ENCODE assay signal across 8 mouse cellular contexts in the genomic region with DNA sequence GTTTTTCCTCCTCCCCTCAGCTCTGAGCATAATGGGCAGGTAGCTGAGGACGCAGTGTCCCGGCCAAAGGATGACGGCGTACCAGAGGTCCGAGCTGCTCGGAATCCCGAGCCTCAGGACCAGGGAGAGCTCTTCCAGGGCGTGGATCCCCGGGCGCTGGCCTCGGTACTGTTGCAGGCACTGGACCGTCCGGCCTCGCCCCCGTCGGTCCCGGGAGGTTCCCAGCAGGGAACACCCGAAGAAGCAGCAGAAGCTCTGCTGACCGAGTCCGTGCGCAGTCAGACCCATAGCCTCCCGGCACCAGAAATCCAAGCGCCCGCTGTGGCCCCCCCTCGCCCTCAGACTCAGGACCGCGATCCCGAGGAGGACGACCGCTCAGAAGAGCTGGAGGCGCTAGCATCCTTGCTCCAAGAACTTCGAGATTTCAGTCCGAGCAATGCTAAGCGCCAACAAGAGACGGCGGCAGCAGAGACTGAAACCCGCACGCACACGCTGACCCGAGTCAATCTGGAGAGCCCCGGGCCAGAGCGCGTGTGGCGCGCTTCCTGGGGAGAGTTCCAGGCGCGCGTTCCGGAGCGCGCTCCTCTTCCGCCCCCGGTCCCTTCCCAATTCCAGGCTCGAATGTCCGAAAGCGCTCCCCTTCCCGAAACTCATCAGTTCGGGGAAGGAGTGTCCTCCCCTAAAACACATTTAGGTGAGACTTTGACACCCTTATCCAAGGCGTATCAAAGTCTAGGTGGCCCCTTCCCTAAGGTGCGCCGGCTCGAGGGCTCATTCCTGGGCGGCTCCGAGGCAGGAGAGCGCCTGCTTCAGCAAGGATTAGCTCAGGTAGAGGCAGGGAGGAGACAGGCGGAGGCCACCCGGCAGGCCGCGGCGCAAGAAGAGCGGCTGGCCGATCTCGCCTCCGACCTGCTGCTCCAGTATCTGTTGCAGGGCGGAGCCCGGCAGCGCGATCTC. TPM values are rescaled to one million over a fixed set of nuclear protein-coding genes. Genes with fewer than 3 reads are reported as not detected.
A peak's percentile ranks its signal among the peaks of the same experiment; 100 is the strongest.
DNase-seq lines count a peak whose midpoint lies in the region; ATAC-seq lines count a peak whose summit lies in the region.

No protein-coding gene starts in this region.

- H3K9me3 ChIP-seq in megakaryocyte, embryonic 14.5 days: no peaks in the 10 kb centered on the region
- H3K9me3 ChIP-seq in embryonic facial prominence, embryonic 10.5 days: no peaks in the 10 kb centered on the region
- no peaks in the 10 kb centered on the region for H3K9me3 ChIP-seq in hindbrain, embryonic 14.5 days (ENCODE audit: control insufficient read depth, low read length)
- no peaks in the 10 kb centered on the region for H3K9me3 ChIP-seq in liver, embryonic 15.5 days (replicated peaks)
- no peaks in the 10 kb centered on the region for H3K9me3 ChIP-seq in stomach, embryonic 15.5 days

- H3K27me3 ChIP-seq in megakaryocyte, embryonic 14.5 days (replicated peaks): peaks cover 57% of the 10 kb centered on the region
- peaks cover 83% of the 10 kb centered on the region for H3K27me3 ChIP-seq in embryonic facial prominence, embryonic 10.5 days (replicated peaks; ENCODE audit: low read depth, poor library complexity, severe bottlenecking)
- peaks cover 50% of the 10 kb centered on the region for H3K27me3 ChIP-seq in hindbrain, embryonic 14.5 days (ENCODE audit: control insufficient read depth, insufficient read depth, low read length)
- H3K27me3 ChIP-seq in liver, embryonic 15.5 days: peaks cover 81% of the 10 kb centered on the region
- peaks cover 59% of the 10 kb centered on the region for H3K27me3 ChIP-seq in stomach, embryonic 15.5 days (replicated peaks)

- peaks cover 25% of the 10 kb centered on the region for H3K36me3 ChIP-seq in megakaryocyte, embryonic 14.5 days (replicated peaks; ENCODE audit: low read length)
- H3K36me3 ChIP-seq in embryonic facial prominence, embryonic 10.5 days (replicated peaks): peaks cover 16% of the 10 kb centered on the region
- peaks cover 13% of the 10 kb centered on the region for H3K36me3 ChIP-seq in hindbrain, embryonic 14.5 days (replicated peaks; ENCODE audit: control insufficient read depth, insufficient read depth)
- H3K36me3 ChIP-seq in liver, embryonic 15.5 days (replicated peaks): peaks cover 7% of the 10 kb centered on the region
- H3K36me3 ChIP-seq in stomach, embryonic 15.5 days: no peaks in the 10 kb centered on the region

- ATAC-seq in megakaryocyte, adult 5-6 weeks (ENCODE audit: poor library complexity, severe bottlenecking): no peak
- no peak for ATAC-seq in hindbrain, embryonic 14.5 days (ENCODE audit: low FRiP score)
- ATAC-seq in liver, embryonic 15.5 days (ENCODE audit: insufficient read depth): no peak
- no peak for ATAC-seq in stomach, embryonic 15.5 days (ENCODE audit: insufficient read depth, low FRiP score, low read depth)

- no peak overlapping the region for H3K27ac ChIP-seq in embryonic facial prominence, embryonic 10.5 days (replicated peaks)
- H3K27ac ChIP-seq in hindbrain, embryonic 14.5 days: no peak overlapping the region
- H3K27ac ChIP-seq in liver, embryonic 15.5 days (replicated peaks): no peak overlapping the region
- H3K27ac ChIP-seq in stomach, embryonic 15.5 days: no peak overlapping the region

- H3K4me2 ChIP-seq in hindbrain, embryonic 14.5 days (replicated peaks): peak overlapping the region; percentile 100
- H3K4me2 ChIP-seq in liver, embryonic 15.5 days: peak overlapping the region; percentile 84
- peak overlapping the region; percentile 100 for H3K4me2 ChIP-seq in stomach, embryonic 15.5 days

- under 1% methylated on average over 78 of the region's 78 CpGs for WGBS in embryonic facial prominence, embryonic 10.5 days
- under 1% methylated on average over 78 of the region's 78 CpGs for WGBS in hindbrain, embryonic 14.5 days
- 2% methylated on average over 78 of the region's 78 CpGs for WGBS in liver, embryonic 15.5 days (ENCODE audit: insufficient replicate concordance)
- WGBS in stomach, embryonic 15.5 days: under 1% methylated on average over 78 of the region's 78 CpGs

- H3K4me1 ChIP-seq in megakaryocyte, embryonic 14.5 days: peaks cover 57% of the 10 kb centered on the region
- peaks cover 48% of the 10 kb centered on the region for H3K4me1 ChIP-seq in embryonic facial prominence, embryonic 10.5 days
- H3K4me1 ChIP-seq in hindbrain, embryonic 14.5 days (replicated peaks; ENCODE audit: control insufficient read depth, insufficient read depth, low read length): peaks cover 17% of the 10 kb centered on the region
- peaks cover 45% of the 10 kb centered on the region for H3K4me1 ChIP-seq in liver, embryonic 15.5 days (replicated peaks)
- H3K4me1 ChIP-seq in stomach, embryonic 15.5 days: peaks cover 40% of the 10 kb centered on the region

- DNase-seq in adrenal gland, adult (ENCODE audit: inconsistent age in 2 of 2, low spot score in 1 of 2): peak; percentile 68 to 80
- DNase-seq in embryonic facial prominence, embryonic 10.5 days (ENCODE audit: low spot score): peak; percentile 62
- DNase-seq in hindbrain, embryonic 14.5 days (ENCODE audit: low spot score): no peak
- DNase-seq in layer of hippocampus, adult 11-12 months (ENCODE audit: low spot score): no peak

- H3K4me3 ChIP-seq in megakaryocyte, embryonic 14.5 days (replicated peaks): peak overlapping the region; percentile 92
- H3K4me3 ChIP-seq in embryonic facial prominence, embryonic 10.5 days: peak overlapping the region; percentile 59
- H3K4me3 ChIP-seq in hindbrain, embryonic 14.5 days (replicated peaks; ENCODE audit: low read length): peak overlapping the region; percentile 60
- H3K4me3 ChIP-seq in liver, embryonic 15.5 days (replicated peaks): peak overlapping the region; percentile 60
- H3K4me3 ChIP-seq in stomach, embryonic 15.5 days (replicated peaks): peak overlapping the region; percentile 47

- H3K9ac ChIP-seq in hindbrain, embryonic 14.5 days: peak overlapping the region; percentile 65
- no peak overlapping the region for H3K9ac ChIP-seq in liver, embryonic 15.5 days
- no peak overlapping the region for H3K9ac ChIP-seq in stomach, embryonic 15.5 days

RNA-seq across cellular contexts. Expression of a gene that starts 5.2 kb away (rescaled TPM):
- 0.38 TPM in 1 of 2 replicates, not detected in the other for polyA plus RNA-seq in megakaryocyte, embryonic 14.5 days (2012; ENCODE audit: insufficient read depth, low replicate concordance)
- not detected in 2 replicates for total RNA-seq in megakaryocyte, adult 5-6 weeks (2015)
- total RNA-seq in megakaryocyte, adult 5-6 weeks (2017): not detected in 2 replicates
- 0.39 and 0.40 TPM in 2 replicates for polyA plus RNA-seq in embryonic facial prominence, embryonic 10.5 days (2016; fragmentation: Nextera tagmentation; extraction: Ambion mirVana)
- 7.0 and 9.7 TPM in 2 replicates for polyA plus RNA-seq in hindbrain, embryonic 14.5 days (2014; fragmentation: Nextera tagmentation; extraction: Ambion mirVana)
- polyA plus RNA-seq in liver, embryonic 15.5 days (2015; fragmentation: Nextera tagmentation; extraction: Ambion mirVana): not detected in 2 replicates
- polyA plus RNA-seq in stomach, embryonic 15.5 days (2015; fragmentation: Nextera tagmentation; extraction: Ambion mirVana): 0.83 and 1.1 TPM in 2 replicates

RNA-seq across cellular contexts. Expression of a gene that starts 14.6 kb away (rescaled TPM):
- 253 and 284 TPM in 2 replicates for polyA plus RNA-seq in megakaryocyte, embryonic 14.5 days (2012; ENCODE audit: insufficient read depth, low replicate concordance)
- 19.1 and 19.6 TPM in 2 replicates for total RNA-seq in megakaryocyte, adult 5-6 weeks (2015)
- 43.3 and 47.2 TPM in 2 replicates for total RNA-seq in megakaryocyte, adult 5-6 weeks (2017)
- 177 and 178 TPM in 2 replicates for polyA plus RNA-seq in embryonic facial prominence, embryonic 10.5 days (2016; fragmentation: Nextera tagmentation; extraction: Ambion mirVana)
- polyA plus RNA-seq in hindbrain, embryonic 14.5 days (2014; fragmentation: Nextera tagmentation; extraction: Ambion mirVana): 192 and 201 TPM in 2 replicates
- polyA plus RNA-seq in liver, embryonic 15.5 days (2015; fragmentation: Nextera tagmentation; extraction: Ambion mirVana): 74.7 and 77.6 TPM in 2 replicates
- polyA plus RNA-seq in stomach, embryonic 15.5 days (2015; fragmentation: Nextera tagmentation; extraction: Ambion mirVana): 189 and 211 TPM in 2 replicates

RNA-seq across cellular contexts. Expression of a gene that starts 40.7 kb away (rescaled TPM):
- polyA plus RNA-seq in megakaryocyte, embryonic 14.5 days (2012; ENCODE audit: insufficient read depth, low replicate concordance): 0.17 TPM in 1 of 2 replicates, not detected in the other
- total RNA-seq in megakaryocyte, adult 5-6 weeks (2015): not detected in 2 replicates
- total RNA-seq in megakaryocyte, adult 5-6 weeks (2017): not detected in 2 replicates
- 0.12 TPM in 1 of 2 replicates, not detected in the other for polyA plus RNA-seq in embryonic facial prominence, embryonic 10.5 days (2016; fragmentation: Nextera tagmentation; extraction: Ambion mirVana)
- polyA plus RNA-seq in hindbrain, embryonic 14.5 days (2014; fragmentation: Nextera tagmentation; extraction: Ambion mirVana): 0.25 TPM in 2 replicates
- 0.06 and 0.20 TPM in 2 replicates for polyA plus RNA-seq in liver, embryonic 15.5 days (2015; fragmentation: Nextera tagmentation; extraction: Ambion mirVana)
- polyA plus RNA-seq in stomach, embryonic 15.5 days (2015; fragmentation: Nextera tagmentation; extraction: Ambion mirVana): 0.12 and 0.35 TPM in 2 replicates

RNA-seq across cellular contexts. Expression of a gene that starts 43.5 kb away (rescaled TPM):
- 438 and 561 TPM in 2 replicates for polyA plus RNA-seq in megakaryocyte, embryonic 14.5 days (2012; ENCODE audit: insufficient read depth, low replicate concordance)
- 106 and 133 TPM in 2 replicates for total RNA-seq in megakaryocyte, adult 5-6 weeks (2015)
- total RNA-seq in megakaryocyte, adult 5-6 weeks (2017): 57.7 and 67.9 TPM in 2 replicates
- polyA plus RNA-seq in embryonic facial prominence, embryonic 10.5 days (2016; fragmentation: Nextera tagmentation; extraction: Ambion mirVana): 106 and 117 TPM in 2 replicates
- polyA plus RNA-seq in hindbrain, embryonic 14.5 days (2014; fragmentation: Nextera tagmentation; extraction: Ambion mirVana): 116 and 121 TPM in 2 replicates
- 50.6 and 53.4 TPM in 2 replicates for polyA plus RNA-seq in liver, embryonic 15.5 days (2015; fragmentation: Nextera tagmentation; extraction: Ambion mirVana)
- 90.6 and 94.3 TPM in 2 replicates for polyA plus RNA-seq in stomach, embryonic 15.5 days (2015; fragmentation: Nextera tagmentation; extraction: Ambion mirVana)

RNA-seq across cellular contexts. Expression of a gene that starts 44.5 kb away (rescaled TPM):
- polyA plus RNA-seq in megakaryocyte, embryonic 14.5 days (2012; ENCODE audit: insufficient read depth, low replicate concordance): 32.3 and 34.6 TPM in 2 replicates
- 73.2 and 74.8 TPM in 2 replicates for total RNA-seq in megakaryocyte, adult 5-6 weeks (2015)
- total RNA-seq in megakaryocyte, adult 5-6 weeks (2017): 159 and 176 TPM in 2 replicates
- 42.6 and 44.6 TPM in 2 replicates for polyA plus RNA-seq in embryonic facial prominence, embryonic 10.5 days (2016; fragmentation: Nextera tagmentation; extraction: Ambion mirVana)
- 30.1 and 30.7 TPM in 2 replicates for polyA plus RNA-seq in hindbrain, embryonic 14.5 days (2014; fragmentation: Nextera tagmentation; extraction: Ambion mirVana)
- 15.3 and 19.0 TPM in 2 replicates for polyA plus RNA-seq in liver, embryonic 15.5 days (2015; fragmentation: Nextera tagmentation; extraction: Ambion mirVana)
- polyA plus RNA-seq in stomach, embryonic 15.5 days (2015; fragmentation: Nextera tagmentation; extraction: Ambion mirVana): 44.8 and 46.8 TPM in 2 replicates

Comparison
In these comparisons a context has a peak if more than half of its experiments do, and no peak if none do; other contexts are left out.
1. DNase-seq: peak in adrenal gland, adult (2 of 2) and embryonic facial prominence, embryonic 10.5 days (single experiment); none in hindbrain, embryonic 14.5 days (single experiment) and layer of hippocampus, adult 11-12 months (single experiment).
2. Peak in every context shown above with its lines, with median percentiles within 50 percentile points of each other: H3K4me3 ChIP-seq and H3K4me2 ChIP-seq.